Mouse (Mus musculus): ENCODE results near the gene A2m.

DNA sequence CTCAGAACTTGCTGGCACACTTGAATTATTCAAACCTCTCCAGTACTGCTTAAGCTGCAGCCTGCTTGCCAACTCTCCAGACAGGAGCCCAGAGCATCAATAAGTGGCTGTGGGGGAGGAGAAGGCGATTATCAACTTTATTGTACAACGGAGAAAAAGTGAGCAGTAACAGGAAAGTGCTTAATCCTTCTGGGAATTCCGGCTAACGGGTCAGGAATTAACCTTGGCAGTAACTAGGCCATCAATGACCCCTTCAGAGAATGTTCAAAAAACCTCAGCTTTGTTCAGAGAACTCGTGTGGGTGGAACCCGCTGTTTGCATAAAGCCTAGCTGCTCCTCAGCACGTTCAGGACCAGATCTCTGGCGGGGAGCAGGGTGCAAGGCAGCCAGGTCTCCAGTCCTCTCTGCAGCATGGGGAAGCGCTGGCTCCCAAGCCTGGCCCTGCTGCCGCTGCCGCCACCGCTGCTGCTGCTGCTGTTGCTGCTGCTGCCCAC lies 749 bp downstream of the A2m start:
- TF ChIP-seq EP300 (IDR thresholded peaks at IDR 0.05; ENCODE audit: low read depth) (no peak), CTCF (IDR thresholded peaks at IDR 0.05; ENCODE audit: low read depth) (no peak)

All from liver, embryonic 14.5 days (tissue).